Mouse (Mus musculus) stomach, postnatal 0 days (tissue): Measurements from ENCODE around the gene Dctn3.

ENCODE experiments used
- CTCF ChIP-seq: IDR thresholded peaks from 2 replicates; pipeline ENCODE4 v1.5.1; 2016; ENCODE audit warnings: antibody characterized with exemption, low read depth, mild to moderate bottlenecking, moderate library complexity
- EP300 ChIP-seq: optimal IDR thresholded peaks from 2 replicates; pipeline ENCODE3; 2016; ENCODE audit warnings: antibody characterized with exemption

DNA sequence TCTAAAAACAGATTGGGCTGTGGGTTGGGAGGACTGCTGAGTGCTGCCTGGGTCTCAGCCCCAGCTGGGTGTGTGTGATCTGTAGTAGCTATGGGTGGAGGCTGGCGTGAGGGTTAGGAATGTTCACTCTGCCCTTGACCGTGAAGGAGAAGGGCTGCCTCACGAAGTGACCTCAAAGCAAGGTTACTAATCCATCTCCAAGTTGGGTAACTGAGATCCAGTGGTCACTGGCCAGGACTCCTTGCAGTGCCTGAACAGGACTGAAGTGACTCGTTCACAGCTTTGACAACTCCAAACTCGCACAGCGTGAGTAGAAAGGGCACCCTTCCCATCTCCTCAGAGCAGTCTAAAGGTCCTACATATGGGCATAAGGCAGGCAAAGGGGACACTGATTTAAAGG lies 44.1 kb downstream of the Dctn3 start:
- TF ChIP-seq CTCF: no peak
- no peak for TF ChIP-seq EP300
